Mouse (Mus musculus) lung, embryonic 14.5 days (tissue): ENCODE measurements around the gene Aig1. TPM values are rescaled to one million over a fixed set of nuclear protein-coding genes. Genes with fewer than 3 reads are reported as not detected.

ENCODE experiments used
- ATAC-seq: fragments of 200-750 bp; cut with Nextera tagmentation; 2 replicates; pipeline ENCODE4 v1.8.0; 2017; ENCODE audit warnings: mild to moderate bottlenecking, moderate TSS enrichment, moderate library complexity; ENCODE audit not compliant: insufficient read depth
- DNase-seq: peaks from one replicate; pipeline ENCODE4 v3.0.0-alpha.2; 2015
- H3K27ac ChIP-seq: fragments of 300-500 bp; sonication (generic); 2 replicates; pipeline ENCODE4 v1.5.1; 2014; ENCODE audit warnings: low read depth, mild to moderate bottlenecking, moderate library complexity
- H3K27me3 ChIP-seq: fragments of 300-500 bp; sonication (generic); 2 replicates; pipeline ENCODE4 v1.6.1; 2014; ENCODE audit warnings: low read length, control low read depth; ENCODE audit not compliant: insufficient read depth
- H3K36me3 ChIP-seq: fragments of 300-500 bp; sonication (generic); 2 replicates; pipeline ENCODE4 v1.6.1; 2014; ENCODE audit warnings: control low read depth; ENCODE audit not compliant: insufficient read depth
- H3K4me1 ChIP-seq: fragments of 300-500 bp; sonication (generic); 2 replicates; pipeline ENCODE4 v1.6.1; 2014; ENCODE audit warnings: antibody characterized with exemption, control low read depth; ENCODE audit not compliant: insufficient read depth
- H3K4me2 ChIP-seq: fragments of 300-500 bp; sonication (generic); 2 replicates; pipeline ENCODE4 v1.6.1; 2014; ENCODE audit warnings: mild to moderate bottlenecking
- H3K4me3 ChIP-seq: fragments of 300-500 bp; sonication (generic); 2 replicates; pipeline ENCODE4 v1.5.1; 2014; ENCODE audit warnings: low read depth, low read length
- H3K9ac ChIP-seq: fragments of 300-500 bp; sonication (generic); 2 replicates; pipeline ENCODE4 v1.6.1; 2014
- H3K9me3 ChIP-seq: fragments of 300-500 bp; sonication (generic); 2 replicates; pipeline ENCODE4 v1.6.1; 2016; ENCODE audit warnings: low read depth, low read length, control low read depth
- CTCF ChIP-seq: IDR thresholded peaks from 2 replicates; pipeline ENCODE4 v1.5.1; 2016; ENCODE audit warnings: antibody characterized with exemption, low read depth
- WGBS: fragments of 180-500 bp; shearing (Covaris S2); extraction: QIAGEN DNeasy Blood & Tissue Kit; methylation state at CpG from one replicate; pipeline ENCODE4 v1.1.7; 2014; 5-methylcytosine and 5-hydroxymethylcytosine counted together
- polyA plus RNA-seq: library from polyadenylated mRNA; unstranded; fragments of >200 nt; fragmentation: Nextera tagmentation; extraction: Ambion mirVana; gene quantifications from 2 replicates; pipeline ENCODE4 v1.2.1, GENCODE M21; 2014

The Aig1 gene
- polyA plus RNA-seq, 1 experiment from 2014 or later = 43.4 TPM

DNA sequence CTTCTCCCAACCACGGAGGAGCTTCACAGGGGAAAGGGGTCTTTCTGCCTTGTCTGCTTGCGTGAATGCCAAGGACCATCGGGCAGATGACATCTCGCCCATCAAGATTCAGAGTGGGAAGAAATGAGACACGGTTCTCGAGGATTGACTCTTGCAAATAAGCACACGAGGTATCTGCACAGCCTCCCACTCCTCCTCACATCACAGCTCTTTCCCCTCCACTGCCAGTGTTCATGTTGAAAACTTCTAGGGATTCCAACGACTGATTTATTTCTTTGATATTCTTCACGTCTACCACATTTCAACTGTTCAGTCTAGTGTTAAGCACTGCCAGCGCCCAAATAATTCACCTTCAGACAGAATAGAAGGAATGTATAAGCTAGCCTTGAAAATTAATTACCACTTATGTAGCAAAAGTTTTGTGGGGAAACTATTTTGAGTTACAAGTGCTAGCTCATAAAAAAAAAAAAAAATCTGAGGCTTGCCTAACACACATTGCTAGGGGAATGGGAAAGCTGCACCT is 86.5 kb downstream of the Aig1 start:
- Histone ChIP-seq H3K4me2 (no peak overlapping the region), H3K27me3 (no peaks in the 10 kb centered on the region), H3K9ac (no peak overlapping the region), H3K9me3 (no peaks in the 10 kb centered on the region), H3K27ac (no peak overlapping the region), H3K4me3 (no peak overlapping the region), H3K4me1 (no peaks in the 10 kb centered on the region), H3K36me3 (no peaks in the 10 kb centered on the region)
- WGBS = 75% methylated on average over 10 of the region's 10 CpGs
- DNase-seq (no peak), ATAC-seq (no peak)
- no peak for TF ChIP-seq CTCF

- DNase-seq = no peak
- Histone ChIP-seq H3K9me3 (no peaks in the 10 kb centered on the region), H3K27ac (no peak overlapping the region), H3K27me3 (no peaks in the 10 kb centered on the region), H3K36me3 (no peaks in the 10 kb centered on the region), H3K4me3 (no peak overlapping the region), H3K4me2 (no peak overlapping the region), H3K4me1 (no peaks in the 10 kb centered on the region), H3K9ac (no peak overlapping the region)
- TF ChIP-seq CTCF = no peak
- no peak for ATAC-seq
- WGBS = 76% methylated on average over 3 of the region's 3 CpGs
These were observed 92.8 kb downstream of the Aig1 start for GRCm38 (mm10) chr10:13776014-13776413.

DNA sequence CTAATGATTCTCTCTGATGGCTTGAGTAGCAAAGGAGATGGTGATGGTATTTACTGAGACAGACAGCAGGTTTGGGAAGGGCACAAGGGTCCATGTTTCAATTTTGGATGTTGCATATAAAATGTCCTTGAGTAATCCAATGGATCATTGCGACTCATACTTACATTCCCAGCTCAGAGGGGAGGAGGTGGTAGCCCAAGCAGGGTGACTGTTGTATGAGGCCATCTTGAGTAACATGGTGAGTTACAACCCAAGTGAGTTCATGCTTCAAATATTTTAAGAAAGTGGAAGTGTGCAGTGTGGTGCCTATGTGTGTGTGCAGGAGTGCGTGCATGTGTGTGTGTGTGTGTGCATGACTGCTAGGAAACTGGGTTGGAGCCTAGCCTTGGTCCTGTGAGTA is 93.4 kb downstream of the Aig1 start:
- H3K4me3 ChIP-seq = no peak overlapping the region
- ATAC-seq = no peak
- WGBS = 92% methylated on average over 2 of the region's 2 CpGs

GRCm38 (mm10) chr10:13774910-13775309 is 93.9 kb downstream of the Aig1 start:
- Histone ChIP-seq H3K4me2 (no peak overlapping the region), H3K27me3 (no peaks in the 10 kb centered on the region), H3K4me3 (no peak overlapping the region), H3K27ac (no peak overlapping the region), H3K4me1 (no peaks in the 10 kb centered on the region), H3K9ac (no peak overlapping the region), H3K36me3 (no peaks in the 10 kb centered on the region), H3K9me3 (no peaks in the 10 kb centered on the region)
- no peak for ATAC-seq
- no peak for TF ChIP-seq CTCF
- 79% methylated on average over 3 of the region's 3 CpGs for WGBS
- DNase-seq = no peak

More for the DNA sequence above, 93.4 kb downstream of the Aig1 start:
- DNase-seq = no peak
- no peaks in the 10 kb centered on the region for H3K27me3 ChIP-seq
- H3K36me3 ChIP-seq = no peaks in the 10 kb centered on the region
- H3K9ac ChIP-seq = no peak overlapping the region
- H3K4me1 ChIP-seq = no peaks in the 10 kb centered on the region
- no peak overlapping the region for H3K4me2 ChIP-seq
- TF ChIP-seq CTCF = no peak
- no peak overlapping the region for H3K27ac ChIP-seq
- H3K9me3 ChIP-seq = no peaks in the 10 kb centered on the region

GRCm38 (mm10) chr10:13770720-13771119 is 98.1 kb downstream of the Aig1 start:
- DNase-seq (no peak), ATAC-seq (no peak)
- no peak for TF ChIP-seq CTCF

DNA sequence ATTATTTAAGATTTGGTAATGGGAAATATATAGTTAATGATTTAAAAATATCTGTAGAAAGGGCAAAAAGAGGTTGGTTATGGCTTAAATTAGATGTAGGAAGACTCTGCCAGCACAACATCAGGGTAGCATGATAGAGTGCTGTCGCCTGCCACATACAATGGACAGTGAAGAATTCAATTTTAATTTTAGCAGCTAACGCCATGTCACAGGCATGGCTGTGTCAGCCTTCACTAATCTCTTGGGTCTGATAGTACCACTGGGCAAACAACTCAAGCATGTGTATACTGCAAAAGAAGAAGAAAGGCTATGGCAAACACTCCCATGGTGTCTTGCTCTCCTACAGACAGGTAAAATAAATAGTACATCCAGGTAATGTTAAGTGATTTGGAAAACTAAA is 99.0 kb downstream of the Aig1 start:
- Histone ChIP-seq H3K9me3 (no peaks in the 10 kb centered on the region), H3K4me2 (no peak overlapping the region)
- 83% methylated on average over 2 of the region's 2 CpGs for WGBS

More at GRCm38 (mm10) chr10:13770720-13771119, 98.1 kb downstream of the Aig1 start:
- Histone ChIP-seq H3K4me1 (no peaks in the 10 kb centered on the region), H3K27ac (no peak overlapping the region), H3K4me3 (no peak overlapping the region), H3K9me3 (no peaks in the 10 kb centered on the region), H3K36me3 (no peaks in the 10 kb centered on the region), H3K9ac (no peak overlapping the region), H3K4me2 (no peak overlapping the region), H3K27me3 (no peaks in the 10 kb centered on the region)
- 86% methylated on average over 1 of the region's 1 CpGs for WGBS

GRCm38 (mm10) chr10:13768866-13769265 is 99.9 kb downstream of the Aig1 start:
- no peak overlapping the region for H3K27ac ChIP-seq
- no peak overlapping the region for H3K9ac ChIP-seq
- H3K4me2 ChIP-seq = no peak overlapping the region
- DNase-seq = no peak
- H3K36me3 ChIP-seq = no peaks in the 10 kb centered on the region
- no peak for TF ChIP-seq CTCF
- H3K27me3 ChIP-seq = no peaks in the 10 kb centered on the region
- no peaks in the 10 kb centered on the region for H3K4me1 ChIP-seq
- H3K4me3 ChIP-seq = no peak overlapping the region
- H3K9me3 ChIP-seq = no peaks in the 10 kb centered on the region
- no peak for ATAC-seq

More for the DNA sequence above, 99.0 kb downstream of the Aig1 start:
- H3K4me3 ChIP-seq = no peak overlapping the region
- ATAC-seq = no peak
- DNase-seq = no peak
- H3K27me3 ChIP-seq = no peaks in the 10 kb centered on the region
- no peak for TF ChIP-seq CTCF
- no peak overlapping the region for H3K27ac ChIP-seq
- H3K9ac ChIP-seq = no peak overlapping the region
- no peaks in the 10 kb centered on the region for H3K4me1 ChIP-seq
- H3K36me3 ChIP-seq = no peaks in the 10 kb centered on the region

DNA sequence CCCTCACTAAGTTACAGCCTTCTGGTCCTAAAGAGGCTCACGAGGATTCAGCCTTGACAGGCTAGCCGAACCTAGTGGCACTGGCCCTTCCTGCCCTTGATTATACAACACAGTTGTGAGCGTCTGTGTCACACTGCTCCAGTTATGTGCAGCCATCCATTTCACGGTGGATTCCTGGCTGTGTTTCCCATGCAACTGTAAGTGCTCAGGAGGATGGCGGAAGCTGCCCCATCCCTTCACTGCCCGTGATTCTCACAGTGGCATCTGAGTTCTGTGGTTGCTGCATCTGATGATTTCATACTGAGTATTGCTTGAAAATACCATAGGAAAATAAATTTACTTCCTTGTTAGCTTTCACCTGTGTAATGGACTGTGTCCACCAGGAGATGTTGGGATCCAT is 101.7 kb downstream of the Aig1 start:
- no peaks in the 10 kb centered on the region for H3K4me1 ChIP-seq
- no peaks in the 10 kb centered on the region for H3K36me3 ChIP-seq
- no peak overlapping the region for H3K9ac ChIP-seq
- no peak for TF ChIP-seq CTCF
- WGBS = 85% methylated on average over 6 of the region's 6 CpGs
- no peaks in the 10 kb centered on the region for H3K27me3 ChIP-seq
- ATAC-seq = no peak
- H3K4me2 ChIP-seq = no peak overlapping the region
- DNase-seq = no peak
- H3K27ac ChIP-seq = no peak overlapping the region
- no peak overlapping the region for H3K4me3 ChIP-seq
- H3K9me3 ChIP-seq = no peaks in the 10 kb centered on the region
